Mouse (Mus musculus) adipocyte (in vitro differentiated cells): ENCODE data around the gene Slc25a5.

ENCODE experiments used
- DNase-seq: peaks from one replicate; pipeline ENCODE4 v3.0.0-alpha.2; 2016; ENCODE audit warnings: low spot score

Gene Slc25a5

DNA sequence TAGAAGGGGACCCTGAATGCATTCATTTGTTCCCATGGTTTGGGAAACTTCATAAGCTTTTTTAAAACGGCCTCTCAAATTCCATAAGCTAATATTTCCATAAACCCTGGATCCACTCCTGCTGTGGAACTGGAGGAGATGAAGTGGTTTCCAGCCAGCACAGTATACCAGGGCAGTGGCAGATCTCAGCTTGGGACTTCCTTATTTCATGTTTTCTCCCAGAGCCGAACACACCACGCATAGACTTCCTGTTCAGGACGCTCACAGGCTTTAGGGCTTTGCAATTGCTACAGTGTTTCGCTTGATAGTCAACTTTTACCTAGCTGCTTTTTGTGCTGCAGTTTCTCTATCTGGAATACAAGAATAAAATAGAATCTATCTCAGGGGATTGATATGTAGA lies 7.7 kb downstream of the Slc25a5 start:
- no peak for DNase-seq

DNA sequence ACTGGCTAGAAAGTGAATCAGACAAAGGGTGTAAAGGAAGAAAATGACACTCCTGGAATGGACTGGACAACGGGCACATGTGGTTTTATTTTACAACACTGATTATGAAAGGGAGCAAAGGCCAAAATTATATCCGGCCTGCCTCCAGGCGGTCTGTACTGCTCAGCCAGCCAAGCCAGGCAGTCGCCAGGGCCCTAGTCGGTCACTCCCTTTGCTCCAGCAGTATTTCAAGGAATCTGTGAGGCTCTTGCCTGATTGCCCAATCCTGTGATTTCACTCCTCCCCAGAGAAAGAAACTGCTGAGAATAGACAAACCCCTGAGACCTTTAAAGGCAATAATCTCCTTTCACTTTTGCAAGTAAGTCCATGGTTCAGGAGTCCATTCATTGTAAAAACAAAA lies 8.7 kb downstream of the Slc25a5 start:
- peak; percentile 94 for DNase-seq

DNA sequence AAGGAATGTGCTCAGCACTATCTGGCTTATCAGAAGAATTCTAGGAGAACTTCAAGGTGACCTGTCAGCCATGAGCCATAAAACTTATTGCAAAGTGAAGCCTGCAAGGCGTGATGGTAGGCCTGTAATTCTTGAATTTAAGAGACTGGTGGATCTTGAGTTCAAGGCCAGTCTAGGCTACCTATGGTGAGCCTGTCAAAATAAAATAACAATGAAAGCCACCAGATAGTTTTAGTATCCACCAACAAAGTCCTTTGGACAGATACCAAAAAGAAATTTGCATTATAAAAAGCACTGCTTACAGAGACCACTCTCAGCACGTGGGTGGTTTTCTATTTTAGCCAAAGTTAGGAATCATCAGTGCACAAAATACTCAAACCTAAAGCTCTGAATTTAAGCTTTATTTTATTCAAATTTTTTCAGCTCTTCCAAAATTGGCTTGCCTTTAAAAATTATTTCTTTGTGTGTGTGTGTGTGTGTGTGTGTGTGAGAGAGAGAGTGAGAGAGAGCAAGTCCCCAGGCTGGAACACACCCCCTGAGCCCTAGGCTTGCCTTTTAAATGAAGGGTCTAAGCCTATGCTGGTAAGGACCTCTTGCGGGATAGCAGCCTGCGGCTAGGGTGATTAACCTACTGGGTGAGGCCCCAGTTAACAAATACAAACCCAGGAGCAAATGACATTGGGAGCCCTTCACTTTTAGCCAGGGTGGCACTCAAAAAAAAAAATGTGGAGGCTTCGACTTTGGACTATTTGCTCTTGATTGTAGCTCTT lies 10.2 kb downstream of the Slc25a5 start:
- DNase-seq, result no peak

DNA sequence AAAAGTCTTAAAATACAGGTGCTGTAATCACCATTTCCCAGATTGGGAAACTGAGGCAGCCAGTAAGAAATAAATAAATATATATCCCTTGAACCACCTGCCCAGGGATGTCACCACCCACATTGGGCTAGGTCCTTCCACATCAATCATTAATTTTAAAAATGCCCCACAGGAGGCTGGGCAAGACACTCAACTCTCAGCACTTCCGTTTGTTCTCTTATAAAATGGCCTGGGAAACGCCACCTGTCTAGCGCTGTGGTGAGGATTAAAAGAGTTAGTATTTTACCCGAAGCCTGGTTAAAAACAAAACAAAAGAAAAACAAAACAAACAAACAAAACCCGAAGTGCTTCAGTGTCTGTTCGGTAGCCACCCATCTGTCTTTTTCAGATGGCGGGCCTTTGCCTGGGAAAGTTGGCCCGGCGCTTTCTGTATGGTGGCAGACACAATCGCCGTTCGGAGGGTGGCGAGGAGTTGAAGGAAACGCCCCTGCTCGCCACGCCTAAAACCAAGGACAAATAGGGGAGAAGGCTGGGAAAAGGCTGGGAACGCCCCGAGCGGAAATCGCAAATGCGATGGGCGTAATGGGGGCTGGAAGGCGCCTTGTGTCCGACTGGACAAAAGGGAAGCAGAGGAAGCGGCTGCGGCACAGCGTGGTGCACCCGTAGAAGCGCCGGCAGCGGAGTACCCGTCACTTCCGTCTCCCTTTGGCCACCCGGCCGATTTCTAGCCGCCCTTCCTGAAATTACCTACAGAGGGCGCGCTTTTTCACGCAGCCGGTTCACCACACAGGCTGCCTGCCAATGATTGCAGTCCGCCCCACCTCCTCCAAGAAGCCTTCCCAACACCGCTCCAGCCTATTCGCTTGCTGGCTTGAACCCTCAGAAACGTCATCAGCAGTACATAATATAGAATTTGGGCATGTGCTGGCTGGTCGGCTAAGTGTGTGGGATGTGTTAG lies 12.2 kb downstream of the Slc25a5 start:
- peak; percentile 91 for DNase-seq

DNA sequence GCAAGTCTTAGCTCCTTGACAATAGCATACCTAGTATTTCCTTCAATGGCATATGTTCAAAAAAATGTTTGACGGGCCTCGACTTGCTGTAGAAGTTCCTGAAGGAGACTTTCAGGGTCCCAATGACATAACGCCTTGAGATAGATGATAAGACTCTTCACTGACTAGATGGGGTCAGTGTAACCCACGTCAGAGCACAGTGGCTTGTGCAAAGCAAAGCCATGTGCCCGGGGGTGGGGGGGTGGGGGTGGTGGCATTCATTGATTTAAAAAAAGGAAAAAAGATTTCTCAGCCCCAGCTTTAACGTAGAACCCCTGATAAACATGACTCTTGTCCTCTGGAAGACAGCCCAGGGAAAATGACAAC lies 12.8 kb downstream of the Slc25a5 start:
- DNase-seq, result peak; percentile 41

DNA sequence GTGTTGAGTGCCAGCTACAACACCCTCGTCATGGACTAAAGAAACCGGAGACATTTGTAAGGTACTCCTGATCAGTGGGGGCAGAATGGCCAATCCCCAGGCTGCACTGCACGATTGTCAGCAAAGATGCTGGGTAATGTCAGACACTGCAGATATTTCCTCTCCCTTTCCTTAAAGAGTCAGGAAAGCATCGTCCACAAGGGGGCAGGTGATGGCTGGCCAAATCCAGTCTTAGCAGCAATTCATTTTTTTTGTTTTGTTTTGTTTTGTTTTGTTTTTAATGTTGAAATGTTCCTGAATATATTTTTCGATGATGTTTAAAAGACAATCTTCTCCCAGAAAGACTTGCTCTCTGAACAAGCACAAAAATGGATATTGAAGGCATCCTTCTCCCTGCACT lies 15.9 kb downstream of the Slc25a5 start:
- peak; percentile 74 for DNase-seq

DNA sequence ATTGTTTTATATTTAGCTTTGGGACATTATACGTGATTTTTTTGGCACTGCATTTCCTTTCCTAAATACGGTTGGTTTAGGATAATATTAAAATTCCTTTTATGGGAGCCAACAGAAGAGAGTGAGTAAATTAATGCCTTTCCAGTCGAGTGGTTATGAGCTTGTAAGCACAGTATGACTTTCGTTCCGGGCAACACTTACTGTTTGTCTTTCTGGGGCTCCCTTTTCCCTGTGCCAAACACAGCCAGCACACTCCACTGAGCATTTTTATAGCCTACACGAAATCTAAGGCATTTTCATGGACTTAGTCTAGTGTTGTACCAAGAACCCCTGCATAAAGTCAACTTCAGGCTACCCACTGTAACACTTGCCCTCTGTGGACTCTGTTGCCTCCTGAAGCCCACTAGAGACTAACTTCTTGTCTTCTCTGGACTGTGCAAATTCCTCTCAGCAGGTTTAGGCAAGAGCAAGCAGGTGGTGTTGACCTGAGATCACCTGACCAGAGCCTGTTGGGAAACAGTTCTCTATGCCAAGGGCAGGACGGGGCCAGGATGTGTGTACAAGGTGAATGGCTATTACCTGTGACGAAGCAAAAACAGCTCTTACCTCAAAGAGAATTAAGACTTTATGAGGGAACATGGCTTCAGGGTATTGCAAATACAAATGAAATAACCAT lies 18.8 kb downstream of the Slc25a5 start:
- DNase-seq, result no peak

DNA sequence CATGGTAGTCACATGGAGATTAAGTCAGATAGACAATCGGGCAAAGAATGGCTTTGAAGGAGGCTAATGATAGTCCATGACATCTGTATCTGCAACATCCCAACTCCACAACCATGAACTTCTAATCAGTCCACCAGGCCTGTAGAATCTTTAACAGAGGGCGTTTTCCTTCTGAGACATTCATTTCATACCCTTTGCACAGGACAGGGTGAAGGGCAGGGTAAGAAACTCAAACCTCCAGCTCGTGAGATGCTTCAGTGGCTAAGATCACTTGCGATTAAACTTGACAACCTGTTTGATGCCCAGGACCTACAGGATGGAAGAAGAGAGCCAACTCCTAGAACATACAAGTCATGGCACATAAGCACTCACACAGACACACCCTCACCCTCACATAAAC lies 19.6 kb downstream of the Slc25a5 start:
- no peak for DNase-seq

DNA sequence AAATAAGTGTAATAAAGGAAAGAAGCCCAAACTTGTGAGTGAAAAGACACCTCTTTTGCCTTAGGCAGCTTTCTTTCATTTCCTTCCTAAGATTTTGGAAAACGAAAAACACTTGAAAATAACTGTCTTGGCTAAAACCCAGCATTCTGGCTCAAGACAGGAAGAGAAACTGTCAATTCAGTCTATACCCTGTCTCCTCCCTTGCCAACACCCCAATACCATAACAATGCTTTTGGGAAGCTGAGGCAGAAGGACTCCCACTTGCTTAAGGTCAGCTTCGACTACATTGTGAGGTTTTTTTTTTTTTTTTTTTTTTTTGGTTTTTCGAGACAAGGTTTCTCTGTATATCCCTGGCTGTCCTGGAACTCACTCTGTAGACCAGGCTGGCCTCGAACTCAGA lies 20.0 kb downstream of the Slc25a5 start:
- DNase-seq, result no peak

DNA sequence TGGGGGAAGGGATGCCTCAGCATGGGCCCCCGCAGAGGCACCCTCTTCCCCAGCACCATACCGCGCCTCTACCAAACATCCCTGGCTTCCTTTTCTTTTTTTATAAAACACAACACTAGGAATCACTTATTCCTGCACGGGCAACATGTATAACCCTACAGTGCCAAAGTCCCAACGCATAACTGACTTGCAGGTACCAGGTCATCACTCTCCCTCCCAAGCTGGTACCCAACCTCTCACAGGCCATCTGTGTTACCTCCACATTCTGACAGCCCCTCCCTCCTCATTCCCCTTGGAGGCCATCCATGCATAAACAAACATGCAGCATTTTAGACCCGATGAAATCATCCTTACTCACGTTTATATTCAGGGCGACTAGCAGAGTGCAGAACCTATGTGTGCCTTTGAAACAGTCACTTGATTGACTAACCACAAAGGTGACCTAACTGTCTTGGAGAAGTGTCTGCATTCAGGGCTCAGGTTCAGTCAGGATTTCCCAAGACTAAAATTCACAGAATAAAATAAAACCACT lies 21.0 kb downstream of the Slc25a5 start:
- no peak for DNase-seq

DNA sequence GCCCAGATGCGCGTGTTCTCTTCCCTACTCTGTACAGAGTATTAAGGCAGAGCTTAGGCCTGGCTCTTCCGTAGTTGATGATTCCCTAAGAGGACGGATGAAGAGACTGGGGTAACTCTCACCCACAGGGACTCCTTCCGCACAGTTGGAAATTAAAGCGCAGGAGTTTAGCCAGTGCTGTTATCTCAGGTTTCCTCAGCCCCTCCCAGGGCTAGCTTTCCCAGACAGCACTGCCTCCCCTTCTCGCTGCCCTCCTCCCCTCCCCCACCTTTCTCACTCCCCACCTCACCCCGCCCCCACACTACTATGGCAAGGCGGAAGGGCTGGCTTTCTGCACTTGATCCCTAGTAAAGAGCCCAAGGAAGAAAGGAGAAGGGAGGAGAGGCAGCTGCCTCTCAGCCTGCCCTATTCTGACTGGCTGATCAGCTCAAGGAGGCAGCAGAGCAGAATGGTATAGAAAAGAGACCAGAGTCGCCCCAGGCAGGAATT lies 21.5 kb downstream of the Slc25a5 start:
- DNase-seq, result no peak

DNA sequence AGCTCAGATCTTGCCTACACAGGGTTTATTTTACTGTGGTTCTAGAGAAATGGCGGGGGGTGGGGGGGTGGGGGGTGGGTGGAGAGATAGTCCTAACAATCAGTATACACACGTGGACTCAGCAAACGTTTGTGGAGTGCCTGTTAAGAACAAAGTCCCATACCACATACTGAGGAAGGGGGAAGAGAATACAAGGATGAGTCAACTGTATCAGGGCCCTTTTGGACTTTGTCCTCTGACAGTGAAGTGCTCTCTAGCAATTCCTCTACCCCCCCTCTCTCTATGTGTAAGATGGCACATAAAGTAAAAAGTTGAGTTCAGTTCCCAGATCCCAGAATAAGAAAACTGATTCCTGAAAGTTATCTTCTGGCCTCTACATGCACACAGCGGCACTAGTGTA lies 24.1 kb downstream of the Slc25a5 start:
- no peak for DNase-seq

DNA sequence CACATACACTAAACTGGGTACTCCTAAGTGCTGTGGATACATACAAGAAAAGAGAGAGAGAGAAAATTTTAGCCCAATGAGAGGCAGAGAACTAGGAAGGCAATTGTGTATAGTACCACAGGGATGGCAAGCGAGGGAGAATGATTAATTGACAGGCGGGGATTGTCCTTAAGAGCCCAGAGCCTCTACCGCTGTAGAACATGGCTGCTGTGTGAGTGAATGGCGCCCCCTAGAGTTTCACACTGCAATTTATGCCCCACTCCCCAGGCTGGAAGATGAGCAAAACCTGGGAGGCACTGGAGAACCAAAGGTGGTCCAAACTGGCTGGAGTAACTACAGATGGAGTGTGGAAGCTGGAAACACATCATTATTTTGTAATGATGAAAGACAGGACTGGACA lies 24.8 kb downstream of the Slc25a5 start:
- peak; percentile 54 for DNase-seq

DNA sequence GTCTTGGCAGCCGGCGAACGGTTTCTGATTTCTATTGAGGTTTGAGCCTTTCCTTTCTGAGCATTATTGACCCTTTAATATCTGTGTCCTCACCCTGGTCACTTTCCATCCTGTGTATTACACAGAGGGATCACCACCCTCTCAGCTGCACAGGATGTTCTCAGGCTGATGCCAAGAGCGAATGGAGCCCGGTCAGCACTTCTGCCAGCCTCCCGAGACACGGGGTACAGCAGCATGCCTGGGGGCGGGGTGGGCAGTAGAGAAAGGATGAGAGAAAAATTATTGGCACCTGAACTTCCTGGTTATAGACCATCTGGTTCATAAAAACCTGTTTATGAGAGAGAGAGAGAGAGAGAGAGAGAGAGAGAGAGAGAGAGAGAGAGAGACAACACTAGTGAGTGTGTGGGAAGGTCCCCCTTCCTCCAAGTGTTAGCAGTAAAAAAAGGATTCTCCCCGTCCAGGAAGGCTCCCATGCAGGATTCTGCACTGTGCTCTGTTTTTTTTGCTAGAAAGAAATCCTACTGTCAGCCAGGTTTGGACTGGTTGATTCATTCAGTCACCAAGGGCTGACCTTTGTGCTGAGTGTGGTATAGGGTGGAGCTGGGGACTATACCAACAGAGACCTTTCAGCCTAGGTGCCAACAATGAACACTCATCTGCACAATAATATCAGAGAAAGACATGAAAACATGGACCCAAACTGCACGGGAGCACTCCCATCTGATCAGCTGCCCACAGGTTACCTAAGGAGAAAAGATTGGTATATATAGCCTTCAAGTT lies 28.7 kb downstream of the Slc25a5 start:
- peak; percentile 53 for DNase-seq

DNA sequence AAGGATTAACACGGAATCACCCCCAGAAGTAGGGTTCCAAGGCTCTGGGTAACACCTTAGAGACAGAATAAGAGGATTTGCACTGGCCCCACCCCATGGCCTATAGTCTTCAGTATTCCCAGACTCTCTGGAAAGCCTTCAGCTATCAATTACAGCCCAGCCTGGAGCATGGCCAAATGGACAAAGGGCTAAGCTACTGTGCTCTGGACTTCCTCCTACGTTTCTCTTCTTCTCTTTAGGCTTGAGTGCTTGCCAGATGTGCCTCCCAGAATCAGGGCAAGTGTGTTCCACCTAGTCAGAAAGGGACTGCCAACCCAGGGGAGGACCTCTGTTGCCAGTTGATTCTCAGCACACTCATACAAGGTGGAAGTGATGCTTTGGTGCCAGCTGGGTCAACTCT lies 29.6 kb downstream of the Slc25a5 start:
- peak; percentile 95 for DNase-seq

DNA sequence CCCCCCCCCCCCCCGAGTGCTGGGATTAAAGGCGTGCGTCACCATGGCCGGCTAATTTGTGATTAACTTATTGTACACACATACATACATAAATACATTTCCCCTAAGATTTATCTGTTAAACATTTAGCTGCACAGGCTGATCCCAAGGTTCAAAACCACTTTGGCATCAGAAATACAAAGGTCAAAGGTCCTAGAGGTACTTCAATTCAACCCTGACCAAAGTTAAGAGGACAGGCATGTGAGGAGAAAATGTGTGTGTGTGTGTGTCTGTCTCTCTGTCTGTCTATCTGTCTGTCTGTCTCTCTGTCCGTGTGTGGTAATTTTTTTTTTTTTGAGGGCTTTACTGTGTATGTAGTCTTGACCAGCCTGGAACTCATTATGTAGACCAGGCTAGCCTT lies 31.4 kb downstream of the Slc25a5 start:
- no peak for DNase-seq

DNA sequence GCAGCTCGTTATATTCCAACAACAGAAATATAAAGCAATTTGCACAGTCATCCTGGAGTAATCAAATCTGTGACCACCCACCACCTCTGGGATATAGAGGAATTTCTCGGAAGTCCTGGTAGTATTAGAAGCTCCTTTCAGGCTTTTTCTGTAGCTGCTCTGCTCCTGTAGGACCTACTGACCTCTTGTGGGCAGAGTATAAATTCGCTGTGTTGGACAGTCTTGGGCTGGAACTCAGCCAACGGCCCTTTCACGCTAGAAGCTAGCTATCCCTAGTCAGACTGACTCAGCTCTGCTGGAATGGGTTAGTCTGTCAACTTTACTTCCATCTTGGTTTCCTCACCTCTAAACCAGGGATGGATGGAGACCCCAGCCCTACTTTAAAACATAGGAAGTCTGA lies 34.8 kb downstream of the Slc25a5 start:
- peak; percentile 87 for DNase-seq

DNA sequence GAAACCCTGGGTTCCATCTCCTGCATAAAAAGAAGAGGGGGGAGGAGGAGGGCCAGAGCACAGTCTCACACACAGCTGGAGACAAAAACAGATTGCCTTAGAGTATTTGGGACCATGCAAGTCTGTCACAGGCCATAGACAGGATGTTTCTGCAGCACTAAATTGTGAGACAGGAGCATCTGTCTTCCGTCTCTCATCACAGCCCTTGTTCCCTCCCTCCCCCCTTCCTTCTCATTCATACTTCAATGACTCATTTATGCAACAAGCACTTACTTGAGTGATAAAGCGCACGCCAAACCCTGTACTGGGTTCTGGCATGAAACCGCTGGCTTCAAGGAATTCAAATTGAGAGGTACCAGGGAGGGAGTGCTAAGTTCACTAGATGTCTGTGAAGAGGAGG lies 36.2 kb downstream of the Slc25a5 start:
- peak; percentile 13 for DNase-seq

DNA sequence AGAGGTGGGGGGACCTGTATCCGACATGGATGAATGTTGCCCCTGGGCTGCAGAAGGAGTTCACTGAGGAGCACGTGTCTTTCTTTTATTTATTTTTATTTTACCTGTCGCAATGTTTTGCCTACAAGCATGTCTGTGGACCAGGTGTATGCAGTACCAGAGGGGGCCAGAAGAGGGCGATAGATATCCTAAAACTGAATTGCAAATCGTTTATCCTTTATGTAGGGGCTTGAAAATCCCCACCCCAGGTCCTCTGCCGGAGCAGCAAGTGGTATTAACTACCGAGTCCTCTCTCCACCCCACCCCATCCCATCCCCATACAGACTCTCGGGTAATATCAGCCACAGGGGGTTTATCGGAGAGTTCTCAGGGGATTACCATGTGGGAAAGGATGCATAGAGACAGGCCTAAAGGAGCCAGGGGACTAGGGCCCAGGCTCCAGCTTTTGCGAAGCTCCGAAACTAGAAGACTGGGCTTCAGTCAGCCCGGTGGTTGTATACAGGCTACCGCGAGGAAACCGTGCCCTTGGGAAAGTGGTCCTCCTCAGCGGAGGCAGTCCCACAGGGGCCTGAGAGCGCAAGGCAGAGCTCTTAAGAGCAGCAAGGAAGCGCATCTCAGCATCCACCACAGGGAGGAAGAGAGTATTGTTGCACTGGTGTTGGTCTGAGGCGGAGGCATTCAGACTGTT lies 38.1 kb downstream of the Slc25a5 start:
- DNase-seq, result peak; percentile 48

DNA sequence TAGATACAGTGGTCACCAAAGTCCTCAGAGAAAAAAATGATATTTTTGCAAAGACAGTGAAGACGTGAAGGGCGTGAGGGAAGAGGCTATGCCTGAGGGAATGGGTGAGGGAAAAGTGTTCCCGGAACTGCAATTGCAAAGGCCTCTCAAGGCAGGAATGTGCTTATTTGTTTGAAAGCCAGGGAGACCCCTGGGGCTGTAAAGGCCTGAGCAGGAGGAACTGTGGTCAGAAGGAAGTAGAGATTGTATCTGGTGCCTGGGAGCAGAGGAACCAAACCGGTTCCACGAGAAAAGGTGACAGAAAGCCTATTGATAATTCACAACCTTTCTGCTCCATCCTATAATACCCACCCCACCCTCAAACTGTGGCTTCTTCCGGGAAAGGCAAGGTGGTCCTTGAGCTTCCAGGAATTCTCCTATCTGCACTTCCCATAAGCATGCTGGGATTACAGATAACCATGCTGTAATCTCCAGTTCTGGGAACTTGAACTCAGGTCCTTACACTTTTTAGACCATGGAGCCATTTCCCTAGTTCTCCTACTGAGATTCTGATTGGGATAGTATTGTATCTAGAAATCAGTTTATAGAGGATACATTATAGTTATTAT lies 41.7 kb downstream of the Slc25a5 start:
- DNase-seq, result no peak
